Mouse (Mus musculus): Measurements from ENCODE around the gene Rtel1.
A peak's percentile ranks its signal among the peaks of the same experiment; 100 is the strongest.

The Rtel1 gene

GRCm38 (mm10) chr2:181319248-181320102, at the start of gene Rtel1:
Gene Rtel1, plus strand, starts transcription at chr2:181319739.
- peak; percentile 72 for DNase-seq

- DNase-seq = no peak
These were observed 47.4 kb upstream of the Rtel1 start for GRCm38 (mm10) chr2:181272092-181272491.

DNA sequence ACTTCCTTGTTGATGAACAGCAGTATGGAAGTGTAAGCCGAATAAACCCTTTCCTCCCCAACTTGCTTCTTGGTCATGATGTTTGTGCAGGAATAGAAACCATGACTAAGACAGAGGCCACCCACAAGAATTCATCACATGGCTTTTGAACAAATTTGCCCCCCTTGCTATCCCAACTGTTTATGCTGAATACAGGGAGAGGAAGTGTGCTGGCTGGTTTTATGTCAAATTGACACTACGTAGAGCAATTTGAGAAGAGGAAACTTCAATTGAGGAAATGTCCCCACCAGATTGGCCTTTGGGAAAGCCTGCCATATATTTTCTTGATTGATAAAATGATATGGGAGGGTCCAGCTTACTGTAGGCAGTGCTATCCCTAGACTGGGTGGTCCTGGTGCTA, 45.7 kb upstream of the Rtel1 start:
- no peak for DNase-seq

- no peak for DNase-seq
These were observed 44.9 kb upstream of the Rtel1 start for GRCm38 (mm10) chr2:181274639-181275038.

DNA sequence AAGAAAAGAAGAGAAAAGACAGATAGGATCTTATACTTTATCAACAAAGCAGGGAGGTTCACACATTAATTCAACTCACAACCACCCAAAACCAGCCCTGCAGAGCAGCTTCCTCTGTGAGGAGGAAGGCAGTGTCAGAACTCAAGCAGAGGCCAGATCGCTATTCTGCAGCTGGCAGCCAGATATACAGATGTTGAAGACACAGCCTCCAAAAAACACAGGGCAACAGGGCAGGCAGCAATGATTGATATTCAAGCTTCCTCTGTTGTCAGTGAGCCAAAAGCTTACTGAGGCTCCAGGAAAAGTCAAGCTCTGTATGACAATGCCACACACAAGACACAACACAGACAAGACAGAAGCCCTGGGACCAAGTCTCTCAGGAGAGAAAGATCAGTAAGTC, 42.8 kb upstream of the Rtel1 start:
- DNase-seq = peak; percentile 73

- DNase-seq = no peak
These were observed 41.7 kb upstream of the Rtel1 start for GRCm38 (mm10) chr2:181277866-181278265.

DNA sequence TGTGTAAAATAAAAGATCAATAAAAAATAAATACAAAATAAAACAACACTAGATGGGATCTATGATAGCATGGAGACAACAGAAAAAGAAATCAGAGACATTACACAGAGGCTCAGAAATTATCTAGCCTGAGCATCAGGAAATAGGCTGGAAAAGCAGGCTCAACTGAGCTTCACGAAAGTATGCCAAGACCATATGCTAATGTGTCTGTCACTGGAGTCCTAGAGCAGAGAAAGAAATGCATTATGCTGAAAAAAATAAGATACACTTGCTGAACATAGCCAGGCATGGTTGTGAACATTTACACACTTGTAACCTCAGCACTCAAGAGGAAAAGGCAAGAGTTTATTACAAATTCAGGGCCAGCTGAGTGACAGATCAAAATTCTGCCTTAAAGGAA, 39.6 kb upstream of the Rtel1 start:
- no peak for DNase-seq

DNA sequence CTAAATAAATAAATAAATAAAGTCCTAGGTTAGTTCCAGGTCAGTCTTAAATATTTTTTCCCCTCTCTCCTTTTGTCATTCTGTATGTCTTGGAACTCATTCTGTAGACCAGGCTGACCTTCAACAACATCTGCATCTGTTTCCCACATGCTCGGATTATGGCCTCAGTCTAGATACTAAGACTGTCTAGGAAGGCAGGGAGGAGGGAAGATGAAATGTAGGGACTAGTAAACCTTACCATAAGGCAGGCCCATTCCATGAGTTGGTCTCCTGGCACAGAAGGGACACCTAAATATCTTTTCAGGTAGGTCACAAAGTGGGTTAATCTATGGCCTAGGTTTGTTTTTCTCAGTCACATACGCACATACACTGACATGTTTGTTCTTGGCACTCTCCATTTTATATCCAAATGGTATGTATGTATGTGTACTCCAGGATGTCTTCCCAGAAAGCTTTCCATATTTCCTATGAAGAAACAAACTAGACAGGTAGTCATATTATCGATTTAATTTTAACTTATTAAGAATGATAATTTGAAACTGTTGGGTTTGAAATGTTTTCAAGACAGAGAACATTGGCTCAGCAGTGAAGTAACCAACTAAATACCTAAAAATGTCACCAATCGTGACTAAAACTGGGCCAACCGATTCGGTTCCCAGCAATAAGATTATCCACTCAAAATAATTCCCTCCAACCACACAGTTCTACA, 32.8 kb upstream of the Rtel1 start:
- DNase-seq = no peak

DNA sequence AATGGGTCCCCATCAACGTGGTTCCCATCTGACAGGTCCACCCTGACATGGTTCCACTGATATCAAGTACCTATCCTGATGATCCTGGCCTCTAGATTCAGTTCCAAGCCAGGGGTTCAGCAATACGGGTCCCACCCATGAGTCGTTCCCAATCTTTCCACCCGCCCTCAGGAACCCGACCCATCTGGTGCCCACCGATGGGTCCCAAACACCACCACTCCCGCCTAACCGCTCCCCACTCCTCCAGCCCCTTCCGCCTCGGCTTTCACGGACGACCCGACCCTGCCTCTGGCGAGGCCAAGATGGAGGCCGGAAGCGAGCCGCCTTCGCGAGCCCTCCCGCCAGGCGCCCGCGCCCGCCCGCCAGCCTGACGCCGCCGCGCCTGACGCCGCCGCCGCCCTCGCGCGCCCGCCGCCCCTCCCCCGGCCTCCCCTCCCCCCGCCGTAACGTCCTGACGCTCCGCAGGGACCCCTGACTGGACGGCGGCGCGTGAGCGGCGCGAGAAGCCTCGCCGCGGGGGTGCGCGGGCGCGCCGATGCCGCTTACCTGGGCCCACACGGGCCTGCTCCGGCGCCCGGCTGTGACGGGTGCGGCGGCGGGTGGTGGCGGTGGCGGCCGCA, 32.1 kb upstream of the Rtel1 start:
- no peak for DNase-seq

GRCm38 (mm10) chr2:181287958-181288350, 31.6 kb upstream of the Rtel1 start, which contains the start of gene Gmeb2:
Gene Gmeb2, minus strand, starts transcription at chr2:181288035.
- DNase-seq = peak; percentile 97

DNA sequence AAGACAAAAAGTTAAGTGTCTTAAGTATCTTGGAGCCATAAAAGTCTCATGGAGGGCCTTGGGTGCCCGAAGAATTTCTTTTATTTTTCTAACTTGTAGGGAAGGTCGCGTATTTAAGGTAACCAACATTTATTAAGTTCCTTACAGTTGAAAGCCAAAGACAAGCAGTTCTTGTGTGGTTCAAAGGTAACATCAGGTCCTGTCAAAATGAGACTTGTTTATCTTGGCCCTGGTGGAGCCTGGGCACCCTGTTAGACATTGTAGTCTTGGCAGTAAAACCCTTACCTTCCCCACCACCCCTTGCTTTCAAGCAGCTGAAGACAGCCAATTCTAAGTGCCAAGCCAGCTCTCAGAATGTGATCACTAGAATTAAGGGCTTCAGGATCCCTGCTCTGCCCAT, 30.8 kb upstream of the Rtel1 start:
- peak; percentile 46 for DNase-seq

DNA sequence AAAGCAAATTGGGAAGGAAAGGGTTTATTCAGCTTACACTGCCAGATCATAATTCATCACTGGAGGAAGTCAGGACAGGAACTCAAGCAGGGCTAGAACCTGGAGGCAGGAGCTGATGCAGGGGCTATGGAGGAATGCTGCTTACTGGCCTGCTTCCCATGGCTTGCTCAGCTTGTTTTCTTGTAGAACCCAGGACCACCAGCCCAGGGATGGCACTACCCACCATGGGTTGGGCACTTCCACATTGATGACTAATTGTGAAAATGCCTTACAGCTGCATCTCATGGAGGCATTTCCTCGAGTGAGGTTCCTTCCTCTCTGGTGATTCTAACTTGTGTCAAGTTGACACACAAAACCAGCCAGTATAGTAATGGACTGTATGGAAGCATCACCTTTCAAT, 28.6 kb upstream of the Rtel1 start:
- DNase-seq = no peak

- DNase-seq = no peak
These were observed 17.5 kb upstream of the Rtel1 start for GRCm38 (mm10) chr2:181302041-181302440.

GRCm38 (mm10) chr2:181304944-181305343, 14.6 kb upstream of the Rtel1 start:
- DNase-seq = no peak

DNA sequence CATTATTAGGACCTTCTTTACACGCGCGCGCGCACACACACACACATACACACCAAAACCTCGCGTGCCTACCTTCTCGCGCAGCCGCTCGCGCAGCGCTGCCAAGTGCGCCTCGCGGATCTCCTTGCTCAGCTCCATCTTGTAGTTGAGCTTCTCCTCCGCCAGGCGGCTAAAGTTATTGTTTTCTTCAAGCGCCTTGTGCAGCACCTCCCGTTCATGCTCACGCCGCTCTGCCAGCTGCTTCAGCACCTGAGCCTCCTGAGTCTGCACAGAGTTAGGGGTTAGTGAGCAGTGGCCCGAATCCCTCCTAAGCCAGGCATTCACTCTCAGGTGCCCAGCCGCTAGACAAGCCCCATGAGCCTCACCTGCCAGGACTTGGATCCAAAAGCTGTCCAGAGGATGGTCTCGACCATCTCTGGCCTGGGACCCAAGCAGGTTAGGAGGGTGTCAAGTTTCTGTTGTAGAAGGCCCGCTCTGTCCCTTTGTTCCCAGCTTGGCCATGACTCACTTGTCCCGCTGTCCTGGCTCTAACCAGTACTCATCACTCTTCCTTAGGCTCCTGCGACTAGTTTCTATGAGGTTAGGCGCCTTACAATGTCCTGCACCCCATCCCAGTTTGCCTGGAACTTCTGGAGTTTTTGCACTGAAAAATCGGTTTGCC, 12.3 kb upstream of the Rtel1 start:
- peak; percentile 20 for DNase-seq

DNA sequence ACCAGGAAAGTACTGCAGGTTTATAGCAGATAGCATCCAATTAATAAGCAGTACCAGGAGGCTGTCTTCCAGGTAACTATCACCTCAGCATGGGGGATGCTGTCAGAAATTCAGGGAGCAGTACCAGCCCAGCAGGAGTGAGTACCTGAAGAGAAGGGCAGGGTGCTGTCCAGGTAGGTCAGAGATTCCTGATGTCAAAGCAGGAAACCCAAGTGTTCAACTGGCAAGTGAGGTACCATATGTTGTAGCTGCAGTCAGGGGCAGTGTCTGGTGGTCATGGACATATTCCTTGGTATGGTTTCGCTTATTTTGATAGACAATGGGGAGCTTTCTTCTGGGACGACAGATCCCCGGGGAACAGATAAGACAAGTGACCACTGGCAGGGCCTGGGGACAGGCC, 7.1 kb upstream of the Rtel1 start:
- no peak for DNase-seq

DNA sequence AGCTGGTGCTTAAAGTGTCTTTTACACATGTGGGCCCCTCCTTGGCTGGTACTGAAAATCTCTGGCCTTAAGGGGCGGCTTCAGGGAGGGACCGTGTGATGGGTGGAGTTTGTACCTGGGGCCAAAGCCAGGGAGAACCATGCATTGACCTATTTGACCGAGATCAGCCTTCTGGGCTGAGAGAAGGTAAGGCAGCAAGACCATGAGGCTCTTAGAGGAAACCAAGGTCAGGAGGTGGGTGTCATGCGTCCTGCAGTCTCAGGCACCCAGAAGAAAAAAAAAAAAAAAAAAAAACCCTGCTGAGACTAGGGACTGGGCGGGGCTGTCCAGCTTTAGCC, 6.6 kb upstream of the Rtel1 start:
- DNase-seq = no peak

DNA sequence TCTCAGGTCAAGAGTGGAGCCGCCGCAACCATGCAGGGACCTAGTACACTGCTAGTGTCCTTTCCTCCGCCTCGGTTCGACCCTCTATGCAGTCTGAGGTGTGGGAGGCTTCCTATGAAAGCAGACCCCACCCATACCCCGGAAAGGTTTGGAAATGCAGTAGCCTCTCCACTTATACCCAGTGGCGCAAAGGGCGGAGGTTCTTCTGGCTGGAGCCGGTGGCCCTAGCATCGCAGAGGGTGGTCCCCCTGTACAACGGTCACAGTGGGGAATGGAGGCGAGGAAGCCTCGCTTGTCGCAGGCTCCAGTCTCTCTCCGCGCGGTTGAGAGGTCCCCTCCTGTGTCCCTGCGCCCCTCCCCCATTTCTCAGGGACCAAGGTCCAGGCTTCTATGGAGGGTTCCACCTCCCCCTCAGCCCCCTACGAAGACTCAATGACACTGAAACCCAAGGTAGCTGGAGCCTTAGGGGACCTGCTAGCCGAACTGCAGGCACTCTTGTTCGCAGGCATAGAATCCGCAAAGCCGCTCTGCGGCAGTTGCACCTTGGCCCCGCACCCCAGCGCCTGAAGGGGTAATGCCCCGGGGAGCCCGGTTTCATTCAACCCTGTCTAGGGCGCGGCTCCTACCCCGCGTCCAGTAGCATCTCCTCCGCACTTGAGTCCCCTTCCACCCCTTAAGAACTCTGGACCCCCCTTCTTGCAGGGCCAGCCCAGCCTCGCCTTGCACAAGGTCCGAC, 6.0 kb upstream of the Rtel1 start:
- DNase-seq = no peak

- DNase-seq = no peak
These were observed 5.3 kb upstream of the Rtel1 start, which contains the start of gene Stmn3 for GRCm38 (mm10) chr2:181314080-181314810. Gene Stmn3, minus strand, starts transcription at chr2:181314500.

- no peak for DNase-seq
These were observed 562 bp downstream of the Rtel1 start for GRCm38 (mm10) chr2:181320103-181320499.

- DNase-seq = no peak
These were observed 2.6 kb downstream of the Rtel1 start for GRCm38 (mm10) chr2:181322136-181322535.

DNA sequence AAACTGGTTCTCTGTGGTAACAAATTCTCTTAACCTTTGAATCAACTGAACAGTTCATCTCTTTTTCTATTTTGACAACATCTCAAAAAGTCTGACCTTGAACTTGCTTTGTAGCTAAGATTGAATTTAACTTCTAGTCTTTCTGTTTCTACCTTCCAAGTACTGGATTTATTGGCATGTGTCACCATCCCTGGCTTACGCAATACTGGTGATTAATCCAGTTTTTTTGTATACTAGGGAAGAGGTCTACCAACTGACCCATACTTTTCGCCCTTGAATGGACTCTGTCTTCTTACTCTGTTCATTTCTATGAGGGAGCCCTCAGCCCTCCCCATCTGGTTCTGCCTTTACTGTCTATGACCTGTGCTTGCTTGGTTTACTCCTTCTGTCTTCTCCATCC, 6.6 kb downstream of the Rtel1 start:
- no peak for DNase-seq
